Mouse (Mus musculus) megakaryocyte, embryonic 14.5 days (primary cell): ENCODE results near the gene Cybrd1.

Source experiments
- FLI1 ChIP-seq: IDR thresholded peaks from 2 replicates; pipeline ENCODE4 v1.6.1; 2012; ENCODE audit warnings: low read length, inconsistent platforms, mixed read lengths
- GATA1 ChIP-seq: IDR thresholded peaks from 3 replicates; pipeline ENCODE4 v1.6.1; 2012; ENCODE audit warnings: mixed read lengths, low read length, inconsistent platforms, borderline replicate concordance

DNA sequence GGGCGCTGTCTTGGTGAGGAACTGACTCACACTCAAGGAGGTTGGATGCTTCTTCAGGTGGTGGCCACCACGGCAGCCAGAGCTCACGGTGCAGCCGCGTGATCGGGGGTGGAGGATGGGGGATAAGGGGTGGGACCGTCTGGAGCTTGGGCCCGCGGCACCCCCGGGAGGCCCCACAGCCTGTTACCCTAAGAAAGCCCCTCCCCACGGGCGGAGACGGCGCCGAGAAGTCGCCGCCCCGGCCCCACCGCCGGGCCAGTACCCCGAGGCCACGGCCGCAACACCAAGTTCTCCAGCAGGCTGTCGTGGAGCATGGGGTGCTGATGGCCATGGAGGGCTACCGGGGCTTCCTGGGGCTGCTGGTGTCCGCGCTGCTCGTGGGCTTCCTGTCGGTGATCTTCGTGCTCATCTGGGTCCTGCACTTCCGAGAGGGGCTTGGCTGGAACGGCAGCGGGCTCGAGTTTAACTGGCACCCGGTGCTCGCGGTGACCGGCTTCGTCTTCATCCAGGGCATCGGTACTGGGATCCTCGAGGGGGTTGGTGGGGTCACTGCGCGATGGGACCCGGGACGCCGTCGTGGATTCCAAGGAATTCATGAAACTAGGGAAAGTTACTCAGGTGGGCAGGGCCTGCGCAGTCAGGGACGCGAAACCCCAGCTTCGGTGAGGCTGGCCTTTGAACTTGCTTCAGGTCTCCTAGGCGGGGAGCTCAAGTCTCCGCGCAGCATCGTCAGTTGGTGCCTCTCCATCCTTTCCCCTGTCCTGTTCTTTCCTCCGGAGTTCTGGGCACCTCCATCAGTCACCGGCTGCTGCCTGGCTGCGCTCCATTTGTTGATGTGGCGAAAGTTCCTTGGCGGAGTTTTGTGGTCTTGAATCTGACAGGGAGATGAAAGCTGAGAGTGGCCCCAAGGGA, at the start of gene Cybrd1:
- TF ChIP-seq GATA1 = no peak
- TF ChIP-seq FLI1 = no peak
